Mouse (Mus musculus) lung, adult 2 months (tissue): ENCODE data around the gene Pde4d.

Source experiments
- CTCF ChIP-seq: fragments of 200-500 bp; IDR thresholded peaks from 2 replicates; pipeline ENCODE4 v1.5.1; 2011; ENCODE audit warnings: mild to moderate bottlenecking, low read length, control low read depth; ENCODE audit not compliant: insufficient read depth
- POLR2A ChIP-seq: fragments of 200-500 bp; IDR thresholded peaks from 2 replicates; pipeline ENCODE4 v1.6.1; 2011; ENCODE audit warnings: low read depth, mild to moderate bottlenecking, control low read depth, low read length, borderline replicate concordance; ENCODE audit errors: extremely low read depth

GRCm38 (mm10) chr13:109722237-109723119 lies 1272.7 kb downstream of the Pde4d start:
- TF ChIP-seq CTCF (no peak), POLR2A (no peak)
